Mouse (Mus musculus) splenic B cell, adult 2 months (primary cell): ENCODE measurements around the gene Olfr1252.

Experiments
- DNase-seq: peaks from one replicate; pipeline ENCODE4 v3.0.0-alpha.2; 2011; ENCODE audit warnings: low read depth, low spot score
- H3K27me3 ChIP-seq: 2 replicates; pipeline ENCODE4 v1.6.1; 2012; ENCODE audit warnings: mild to moderate bottlenecking, low read length, moderate library complexity, mixed read lengths; ENCODE audit not compliant: control insufficient read depth, poor library complexity, insufficient read depth, severe bottlenecking
- H3K36me3 ChIP-seq: 2 replicates; pipeline ENCODE4 v1.6.1; 2012; ENCODE audit warnings: mild to moderate bottlenecking, low read length, moderate library complexity, mixed read lengths; ENCODE audit not compliant: control insufficient read depth, poor library complexity, insufficient read depth, severe bottlenecking

Gene Olfr1252

DNA sequence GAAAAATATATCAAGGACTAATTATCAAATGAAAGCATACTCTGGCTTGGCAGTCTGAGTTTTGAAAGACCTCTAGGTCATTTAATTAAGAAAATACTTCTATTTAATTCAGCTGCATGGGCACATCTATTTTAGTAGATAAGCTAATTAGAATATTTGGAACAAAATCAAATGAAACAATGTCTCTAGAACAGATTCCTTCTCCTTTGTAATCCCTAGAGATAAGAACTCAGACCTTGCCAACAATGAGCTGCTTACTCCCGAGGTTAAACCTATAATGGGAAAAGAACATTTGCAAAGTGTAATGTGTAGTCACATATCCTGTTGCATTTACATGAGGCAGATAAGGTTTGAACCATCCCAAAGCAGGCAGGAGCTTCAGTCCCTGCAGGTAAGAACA, at the start of gene Olfr1252:
Olfr1252 (minus strand) TSS at position 101 of the 400 bp plus-strand sequence.
- H3K36me3 ChIP-seq: no peaks in the 10 kb centered on the region
- no peak for DNase-seq
- no peaks in the 10 kb centered on the region for H3K27me3 ChIP-seq

DNA sequence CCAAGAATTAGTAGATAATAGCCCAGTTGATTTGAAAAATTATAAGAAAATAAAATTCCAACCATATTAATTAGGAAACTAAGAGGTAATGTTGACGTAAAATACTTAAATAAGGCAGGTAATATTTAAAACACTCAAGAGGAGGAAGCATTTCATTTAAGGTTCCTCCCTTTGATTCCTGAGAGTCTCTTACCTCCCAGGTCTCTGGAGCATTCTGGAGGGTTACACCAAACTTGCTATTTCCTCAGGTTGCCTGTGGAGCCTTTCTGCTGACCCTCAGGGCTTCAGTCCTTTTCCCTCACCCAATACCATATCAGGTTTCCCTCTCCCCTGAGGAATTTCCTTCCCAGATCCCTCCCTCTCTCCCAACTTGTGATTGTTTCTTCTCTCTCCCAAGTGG, 32.2 kb upstream of the Olfr1252 start, which contains the start of gene Olfr1253:
Olfr1253 (minus strand) TSS at position 101 of the 400 bp plus-strand sequence.
- H3K27me3 ChIP-seq: no peaks in the 10 kb centered on the region
- H3K36me3 ChIP-seq: no peaks in the 10 kb centered on the region
- no peak for DNase-seq

DNA sequence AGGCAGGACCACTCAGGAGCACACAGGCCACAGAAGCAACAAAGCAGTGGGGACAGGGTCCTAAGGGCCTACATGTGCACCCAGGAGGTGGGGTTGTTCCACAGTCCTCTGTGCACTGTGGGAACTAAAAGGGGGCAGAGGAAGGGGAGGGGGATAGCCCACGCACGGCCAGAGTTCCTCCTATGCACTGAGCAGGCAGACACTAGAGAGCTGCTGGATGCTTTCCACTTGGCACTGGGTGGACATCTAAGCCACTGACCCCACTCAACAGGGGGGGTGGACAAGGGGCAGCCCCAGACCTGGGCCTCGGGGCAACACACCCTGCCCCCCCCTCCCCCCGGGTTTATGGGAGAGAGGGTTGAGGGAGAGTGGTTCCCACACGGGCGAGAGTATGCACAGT, 32.8 kb downstream of the Olfr1252 start:
- Histone ChIP-seq H3K36me3 (no peaks in the 10 kb centered on the region), H3K27me3 (no peaks in the 10 kb centered on the region)
- no peak for DNase-seq

DNA sequence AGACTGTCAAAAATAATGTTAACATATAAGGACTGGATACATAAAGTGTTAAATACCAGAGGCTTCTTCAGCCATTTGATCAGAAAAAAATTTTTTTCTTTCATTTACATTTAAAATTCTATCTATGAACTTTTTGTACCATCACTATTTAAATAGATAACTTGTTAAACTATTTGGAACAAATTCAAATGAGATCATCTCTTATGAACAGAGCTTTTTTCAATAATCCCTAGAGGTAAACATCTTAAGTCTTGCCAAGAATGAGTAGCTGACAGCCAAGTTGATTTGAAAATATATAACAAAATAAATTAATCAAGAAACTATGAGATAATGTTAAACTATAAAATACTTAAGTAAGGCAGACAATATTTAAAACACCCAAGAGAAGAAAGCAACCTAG, 53.0 kb downstream of the Olfr1252 start, which contains the start of gene Olfr1251:
Olfr1251 (minus strand) TSS at position 101 of the 400 bp plus-strand sequence.
- no peak for DNase-seq
- no peaks in the 10 kb centered on the region for H3K27me3 ChIP-seq
- H3K36me3 ChIP-seq: no peaks in the 10 kb centered on the region
